Comparison of ENCODE assay signal across 10 mouse cellular contexts in the genomic region with DNA sequence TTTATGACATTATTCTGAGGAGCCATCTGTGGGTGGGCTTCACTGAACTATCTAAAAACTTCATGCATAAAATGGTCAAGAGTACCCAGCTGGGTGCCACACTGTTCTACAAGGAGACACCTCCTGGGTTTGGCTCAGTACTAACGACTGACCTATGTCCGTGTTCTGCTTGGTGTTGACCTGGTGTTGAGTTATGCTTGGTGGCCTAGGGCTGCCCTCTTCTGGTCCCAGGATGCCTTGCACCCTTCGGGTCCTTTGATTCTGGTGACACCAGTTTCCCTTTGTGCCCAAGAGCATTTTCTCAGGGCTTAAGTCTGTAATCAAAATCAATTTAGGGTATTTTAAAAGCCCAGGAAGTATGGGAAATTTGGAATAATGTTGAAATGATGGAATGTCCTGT. TPM values are rescaled to one million over a fixed set of nuclear protein-coding genes. Genes with fewer than 3 reads are reported as not detected.
DNase-seq lines count a peak whose midpoint lies in the region; ATAC-seq and TF ChIP-seq lines count a peak whose summit lies in the region.
"Had no signal": no experiment of that assay in that cellular context is flagged by ENCODE, and none has a peak within 500 bp of the region (broad histone marks: within the 10 kb centered on the region; RNA-seq: fewer than 3 reads in every experiment).

No protein-coding gene starts in this region.

- DNase-seq in heart, postnatal 4 days, result peak; percentile 60
- no peak for DNase-seq in heart, embryonic 10.5 days (ENCODE audit: low spot score)
- DNase-seq in 3T3-L1 (ENCODE audit: low read depth, low spot score) (peak; percentile 39), Patski (ENCODE audit: low read depth, low spot score) (no peak)
- DNase-seq in kidney, adult 9 months, result peak; percentile 71
- peak; percentile 20 for DNase-seq in naive thymus-derived CD4-positive, alpha-beta T cell, adult 2 months (ENCODE audit: low read depth)
- DNase-seq in natural killer cell, adult 2 months (ENCODE audit: low spot score in 2 of 2), result no peak

- H3K4me1 ChIP-seq in heart, embryonic 10.5 days, result 0 out of 2 replicates have a peak, but pooled peaks cover 4% of the 10 kb centered on the region
- H3K4me1 ChIP-seq: embryonic facial prominence, embryonic 13.5 days; limb, embryonic 15.5 days had no signal

- POLR2A ChIA-PET in Patski (lab: Charles Lee), result no interaction called here

- 4% methylated on average over 3 of the region's 3 CpGs for WGBS in heart, embryonic 10.5 days

- TF ChIP-seq CTCF in Patski (IDR thresholded peaks at IDR 0.05), result peak; percentile 92

- H3K9me3 ChIP-seq in heart, embryonic 10.5 days, result no peaks in the 10 kb centered on the region
- H3K9me3 ChIP-seq: embryonic facial prominence, embryonic 13.5 days; limb, embryonic 15.5 days had no signal

- H3K27me3 ChIP-seq in heart, embryonic 10.5 days (ENCODE audit: insufficient read depth, poor library complexity, severe bottlenecking), result peaks cover 28% of the 10 kb centered on the region
- H3K27me3 ChIP-seq in Patski, result peaks cover 6% of the 10 kb centered on the region
- H3K27me3 ChIP-seq: limb, embryonic 15.5 days had no signal

- no peak overlapping the region for H3K4me3 ChIP-seq in heart, embryonic 10.5 days
- H3K4me3 ChIP-seq: embryonic facial prominence, embryonic 13.5 days; limb, embryonic 15.5 days had no signal

- CTCF ChIA-PET in Patski (lab: Charles Lee), result interaction anchor here (1.0 kb wide), 2 partner anchors 9 to 113 kb away, joined by 3 read pairs; no protein-coding TSS in a partner anchor

- H3K36me3 ChIP-seq in heart, embryonic 10.5 days, result no peaks in the 10 kb centered on the region
- H3K36me3 ChIP-seq: embryonic facial prominence, embryonic 13.5 days; limb, embryonic 15.5 days had no signal

- no peak overlapping the region for H3K27ac ChIP-seq in heart, embryonic 10.5 days
- H3K27ac ChIP-seq: embryonic facial prominence, embryonic 13.5 days; limb, embryonic 15.5 days had no signal

- peak; percentile 67 for ATAC-seq in Patski
- ATAC-seq in common myeloid progenitor, adult 5-6 weeks (replicated peaks; ENCODE audit: low read depth, poor library complexity, severe bottlenecking), result peak; percentile 80

- in situ Hi-C loops in Patski (cut with MboI; ENCODE audit: low pct_unique_long_range_greater_than_20kb), result no loop called here

RNA-seq across cellular contexts. Expression of a gene that starts 23.5 kb away (rescaled TPM):
- total RNA-seq in heart, postnatal 4 days (2021), result 1 to 10 TPM; 1.2 to 1.8 TPM
- polyA plus RNA-seq in heart, embryonic 10.5 days (2016; fragmentation: Nextera tagmentation; extraction: Ambion mirVana), result 1.3 and 1.6 TPM in 2 replicates
- not detected for polyA plus RNA-seq in Patski (2021)
- total RNA-seq in common myeloid progenitor, adult 5-6 weeks (2017), result not detected in 2 replicates

RNA-seq across cellular contexts. Expression of a gene that starts 25.5 kb away (rescaled TPM):
- total RNA-seq in heart, postnatal 4 days (2021), result not detected
- not detected in 2 replicates for polyA plus RNA-seq in heart, embryonic 10.5 days (2016; fragmentation: Nextera tagmentation; extraction: Ambion mirVana)
- not detected for polyA plus RNA-seq in Patski (2021)
- total RNA-seq in common myeloid progenitor, adult 5-6 weeks (2017), result not detected in 2 replicates
- polyA plus RNA-seq: limb, embryonic 15.5 days had no signal

RNA-seq across cellular contexts. Expression of a gene that starts 55.1 kb away (rescaled TPM):
- 1 to 10 TPM; 1.7 to 2.3 TPM for total RNA-seq in heart, postnatal 4 days (2021)
- 4.6 and 5.4 TPM in 2 replicates for polyA plus RNA-seq in heart, embryonic 10.5 days (2016; fragmentation: Nextera tagmentation; extraction: Ambion mirVana)
- 2.4 TPM for polyA plus RNA-seq in Patski (2021)
- total RNA-seq in common myeloid progenitor, adult 5-6 weeks (2017), result 13.4 and 13.5 TPM in 2 replicates

Comparison
In these comparisons a context has a peak if more than half of its experiments do, and no peak if none do; other contexts are left out.
1. DNase-seq: peak in heart, postnatal 4 days (single experiment), 3T3-L1 (single experiment), kidney, adult 9 months (single experiment) and naive thymus-derived CD4-positive, alpha-beta T cell, adult 2 months (single experiment); none in heart, embryonic 10.5 days (single experiment), Patski (single experiment) and natural killer cell, adult 2 months (0 of 2).